Mouse (Mus musculus): ENCODE data around the gene C1qtnf5. TPM values are rescaled to one million over a fixed set of nuclear protein-coding genes. Genes with fewer than 3 reads are reported as not detected.

C1qtnf5 gene
- polyA plus RNA-seq, 1 experiment from 2014 or later: 2.9 TPM

GRCm38 (mm10) chr9:44074395-44075275, 32.4 kb upstream of the C1qtnf5 start:
- H3K27me3 ChIP-seq (replicated peaks): no peaks in the 10 kb centered on the region; the same call in 1 of the 2 replicates
- H3K27ac ChIP-seq: no peak overlapping the region
- 58% methylated on average over 9 of the region's 9 CpGs for WGBS
- H3K9me3 ChIP-seq: no peaks in the 10 kb centered on the region
- no peak overlapping the region for H3K9ac ChIP-seq
- ATAC-seq (replicated peaks): no peak
- no peaks in the 10 kb centered on the region for H3K36me3 ChIP-seq (replicated peaks)
- no peak overlapping the region for H3K4me2 ChIP-seq
- no peak overlapping the region for H3K4me3 ChIP-seq
- peaks cover 27% of the 10 kb centered on the region for H3K4me1 ChIP-seq

GRCm38 (mm10) chr9:44075276-44075995, 31.6 kb upstream of the C1qtnf5 start:
- H3K4me3 ChIP-seq: no peak overlapping the region
- no peak for ATAC-seq (replicated peaks)
- H3K9ac ChIP-seq: no peak overlapping the region
- H3K27ac ChIP-seq: no peak overlapping the region
- H3K9me3 ChIP-seq: no peaks in the 10 kb centered on the region
- H3K4me1 ChIP-seq: peaks cover 27% of the 10 kb centered on the region
- H3K27me3 ChIP-seq (replicated peaks): no peaks in the 10 kb centered on the region; the same call in 1 of the 2 replicates
- H3K36me3 ChIP-seq (replicated peaks): no peaks in the 10 kb centered on the region
- no peak overlapping the region for H3K4me2 ChIP-seq
- WGBS: 74% methylated on average over 24 of the region's 24 CpGs

DNA sequence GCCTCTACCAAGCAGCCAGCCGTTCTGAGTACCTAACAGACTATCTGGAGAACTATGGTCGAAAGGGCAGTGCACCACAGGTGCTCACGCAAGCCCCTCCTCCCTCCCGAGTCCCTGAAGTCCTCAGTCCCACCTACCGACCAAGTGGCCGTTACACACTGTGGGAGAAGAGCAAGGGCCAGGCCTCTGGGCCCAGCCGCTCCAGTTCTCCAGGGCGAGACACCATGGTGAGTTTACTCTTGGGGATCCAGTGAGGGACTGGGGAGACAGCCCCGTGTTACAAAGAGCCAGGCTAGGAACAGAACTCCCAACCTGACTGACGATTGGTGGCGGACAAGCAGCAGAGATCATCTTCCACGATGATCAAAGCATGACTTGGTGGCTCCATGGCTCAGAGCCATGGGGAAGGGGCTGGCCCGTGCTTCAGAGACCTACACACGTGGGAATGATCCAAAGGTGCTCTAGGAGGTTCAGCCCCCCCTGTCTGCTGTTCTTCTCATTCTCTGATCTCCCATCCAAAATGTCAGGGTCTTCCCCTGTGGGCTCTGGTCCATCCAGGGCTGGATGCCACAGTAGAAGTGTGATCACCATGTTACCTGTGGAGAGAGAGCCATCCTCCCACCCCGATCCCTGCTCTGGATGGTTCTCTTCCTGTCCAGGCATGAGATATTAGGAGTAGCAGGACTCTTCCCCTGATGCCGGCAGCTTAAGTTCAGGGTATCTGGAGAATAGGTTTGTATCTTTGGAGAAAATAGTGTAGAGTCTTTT, 30.9 kb upstream of the C1qtnf5 start:
- no peak for ATAC-seq (replicated peaks)
- H3K4me3 ChIP-seq: no peak overlapping the region

DNA sequence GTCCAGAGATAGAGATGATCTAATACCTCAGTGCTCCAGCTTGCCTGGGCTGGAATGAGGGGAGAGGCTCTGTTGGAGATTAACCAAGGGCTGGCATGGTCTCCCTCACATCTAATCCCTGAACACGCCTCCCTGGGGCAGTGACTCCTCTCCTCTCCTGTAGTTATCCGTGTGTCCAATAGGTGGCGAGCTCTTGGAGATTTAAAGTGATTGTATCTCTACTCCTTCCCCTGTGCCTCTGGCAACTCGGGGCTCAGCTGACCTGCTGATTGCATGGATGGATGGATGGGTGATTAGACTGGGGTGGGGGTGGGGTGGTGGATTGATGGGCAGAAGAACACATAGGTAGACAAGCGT, 30.3 kb upstream of the C1qtnf5 start:
- H3K4me1 ChIP-seq: peaks cover 24% of the 10 kb centered on the region
- no peak overlapping the region for H3K4me3 ChIP-seq
- H3K36me3 ChIP-seq (replicated peaks): no peaks in the 10 kb centered on the region
- no peaks in the 10 kb centered on the region for H3K27me3 ChIP-seq (replicated peaks)
- H3K27ac ChIP-seq: no peak overlapping the region
- H3K4me2 ChIP-seq: no peak overlapping the region
- WGBS: 10% methylated on average over 5 of the region's 5 CpGs
- H3K9ac ChIP-seq: no peak overlapping the region
- no peaks in the 10 kb centered on the region for H3K9me3 ChIP-seq
- no peak for ATAC-seq (replicated peaks)

More for the DNA sequence above, 30.9 kb upstream of the C1qtnf5 start:
- no peak overlapping the region for H3K4me2 ChIP-seq
- H3K9me3 ChIP-seq: no peaks in the 10 kb centered on the region
- no peaks in the 10 kb centered on the region for H3K36me3 ChIP-seq (replicated peaks)
- H3K27ac ChIP-seq: no peak overlapping the region
- H3K27me3 ChIP-seq (replicated peaks): no peaks in the 10 kb centered on the region; the same call in 1 of the 2 replicates
- H3K4me1 ChIP-seq: peaks cover 27% of the 10 kb centered on the region
- no peak overlapping the region for H3K9ac ChIP-seq
- WGBS: 68% methylated on average over 16 of the region's 16 CpGs

- H3K9ac ChIP-seq: no peak overlapping the region
- no peaks in the 10 kb centered on the region for H3K9me3 ChIP-seq
- H3K4me2 ChIP-seq: no peak overlapping the region
- H3K4me3 ChIP-seq: no peak overlapping the region
- no peak for ATAC-seq (replicated peaks)
- H3K27me3 ChIP-seq (replicated peaks): peaks cover under 1% of the 10 kb centered on the region; the same call in 1 of the 2 replicates
- WGBS: 83% methylated on average over 11 of the region's 11 CpGs
- H3K4me1 ChIP-seq: peaks cover 17% of the 10 kb centered on the region
- no peaks in the 10 kb centered on the region for H3K36me3 ChIP-seq (replicated peaks)
- no peak overlapping the region for H3K27ac ChIP-seq
These were observed 29.7 kb upstream of the C1qtnf5 start for GRCm38 (mm10) chr9:44077266-44077910.

DNA sequence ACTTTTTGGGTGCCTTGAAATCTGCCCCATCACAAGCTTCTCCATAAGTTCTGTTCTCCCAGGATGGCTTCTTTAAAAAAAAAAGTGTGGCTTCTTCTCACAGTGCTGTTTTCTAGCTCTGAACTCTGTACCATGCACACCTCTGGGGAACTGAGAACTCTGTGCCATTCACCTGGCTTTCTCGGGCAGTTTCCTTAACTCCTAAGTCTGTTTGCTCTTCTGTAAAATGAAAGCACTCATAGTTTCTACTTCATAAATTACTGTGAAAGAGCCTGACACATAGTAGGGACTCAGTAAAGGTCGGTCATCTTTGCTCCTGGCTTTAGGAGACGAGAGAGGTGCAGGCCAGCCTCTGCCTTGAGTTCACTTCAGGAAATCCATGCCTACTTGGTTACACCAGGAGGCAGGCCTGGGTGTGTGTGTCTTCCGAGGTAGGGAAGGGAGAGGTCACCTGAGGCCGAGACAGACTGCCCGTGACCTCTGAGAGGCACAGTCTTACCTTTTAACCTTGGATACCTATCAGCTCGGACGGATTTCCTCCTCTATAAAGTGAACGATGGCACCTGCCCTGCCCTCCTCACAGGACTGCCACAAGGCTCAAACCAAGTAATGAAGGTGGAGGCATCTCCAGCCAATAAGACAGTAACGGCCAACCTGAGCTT, 28.8 kb upstream of the C1qtnf5 start:
- peaks cover 8% of the 10 kb centered on the region for H3K27me3 ChIP-seq (replicated peaks)
- no peak for ATAC-seq (replicated peaks)

GRCm38 (mm10) chr9:44078955-44079756, 27.9 kb upstream of the C1qtnf5 start:
- Histone ChIP-seq H3K4me1 (peaks cover 25% of the 10 kb centered on the region), H3K4me2 (no peak overlapping the region), H3K9me3 (no peaks in the 10 kb centered on the region), H3K27me3 (replicated peaks) (peaks cover 16% of the 10 kb centered on the region), H3K9ac (no peak overlapping the region), H3K36me3 (replicated peaks) (no peaks in the 10 kb centered on the region), H3K27ac (no peak overlapping the region), H3K4me3 (no peak overlapping the region)
- peak; percentile 79 for ATAC-seq (replicated peaks)
- 26% methylated on average over 16 of the region's 16 CpGs for WGBS

More for the DNA sequence above, 28.8 kb upstream of the C1qtnf5 start:
- Histone ChIP-seq H3K9ac (no peak overlapping the region), H3K27ac (no peak overlapping the region), H3K4me3 (no peak overlapping the region), H3K9me3 (no peaks in the 10 kb centered on the region), H3K4me1 (peaks cover 16% of the 10 kb centered on the region), H3K4me2 (no peak overlapping the region), H3K36me3 (replicated peaks) (no peaks in the 10 kb centered on the region)
- WGBS: 84% methylated on average over 10 of the region's 10 CpGs

DNA sequence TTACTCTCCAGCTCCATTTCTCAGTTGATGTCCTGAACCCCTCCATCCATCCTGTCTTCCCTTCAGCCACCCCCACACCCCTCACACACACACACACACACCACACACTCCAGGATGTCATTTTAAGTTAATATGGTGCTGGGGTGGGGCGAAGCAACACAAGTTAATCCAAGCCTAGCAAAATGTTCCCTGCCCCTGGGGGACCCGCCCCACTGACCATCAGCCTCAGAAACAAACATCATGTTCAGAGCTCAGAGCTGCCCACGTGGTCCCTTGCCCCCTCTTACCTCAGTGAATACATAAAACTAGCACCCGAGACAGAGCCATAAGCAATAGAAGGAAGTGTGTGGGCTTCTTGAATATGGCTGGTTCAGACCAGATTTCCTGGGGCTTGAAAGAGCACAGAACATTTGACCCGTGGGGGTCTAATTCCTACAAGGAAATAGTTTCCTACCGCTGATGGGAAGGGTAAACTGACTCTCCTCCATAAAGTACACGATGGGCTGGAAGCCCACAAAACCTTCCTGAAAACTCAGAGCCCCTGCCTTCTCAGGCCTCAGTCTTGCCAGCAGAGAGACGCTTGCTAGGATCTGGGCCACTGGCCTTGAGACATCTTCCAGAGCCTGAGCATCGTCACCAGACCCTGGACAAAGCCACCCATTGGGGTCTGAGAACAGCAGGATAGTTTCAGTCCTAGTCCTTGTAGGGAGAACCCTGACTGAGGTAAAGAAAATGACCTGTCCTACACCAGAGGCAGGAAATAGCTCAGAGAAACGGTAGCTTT, 26.9 kb upstream of the C1qtnf5 start:
- peaks cover 35% of the 10 kb centered on the region for H3K4me1 ChIP-seq
- H3K27ac ChIP-seq: no peak overlapping the region
- H3K9ac ChIP-seq: no peak overlapping the region
- ATAC-seq (replicated peaks): no peak
- 77% methylated on average over 10 of the region's 10 CpGs for WGBS
- no peak overlapping the region for H3K4me3 ChIP-seq
- H3K4me2 ChIP-seq: no peak overlapping the region
- peaks cover 21% of the 10 kb centered on the region for H3K27me3 ChIP-seq (replicated peaks)
- no peaks in the 10 kb centered on the region for H3K36me3 ChIP-seq (replicated peaks)
- no peaks in the 10 kb centered on the region for H3K9me3 ChIP-seq

DNA sequence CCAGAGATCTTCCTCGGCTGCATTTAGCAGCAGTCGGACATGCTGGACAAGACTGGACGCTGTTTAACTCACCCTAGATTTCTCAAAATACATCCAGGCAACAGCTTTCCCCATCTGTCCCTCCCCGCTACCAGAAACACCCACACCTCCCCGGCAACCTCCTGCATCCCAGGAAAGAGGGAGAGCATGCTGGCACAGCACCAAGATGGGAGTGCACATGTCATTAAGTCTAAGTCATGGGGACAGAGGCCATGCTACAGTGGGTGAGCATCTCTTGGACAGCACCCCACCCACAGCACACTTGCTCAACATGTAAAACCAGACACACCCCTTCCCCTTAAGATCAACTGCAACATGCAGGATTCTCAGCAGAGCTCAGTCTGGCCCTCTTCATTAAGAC, 26.1 kb upstream of the C1qtnf5 start:
- 70% methylated on average over 5 of the region's 5 CpGs for WGBS
- Histone ChIP-seq H3K27me3 (replicated peaks) (peaks cover 27% of the 10 kb centered on the region), H3K4me2 (no peak overlapping the region), H3K27ac (no peak overlapping the region), H3K9ac (no peak overlapping the region), H3K4me1 (peaks cover 37% of the 10 kb centered on the region), H3K9me3 (no peaks in the 10 kb centered on the region), H3K36me3 (replicated peaks) (no peaks in the 10 kb centered on the region), H3K4me3 (no peak overlapping the region)
- no peak for ATAC-seq (replicated peaks)

- no peak for ATAC-seq (replicated peaks)
- Histone ChIP-seq H3K9ac (no peak overlapping the region), H3K4me3 (no peak overlapping the region), H3K27me3 (replicated peaks) (peaks cover 32% of the 10 kb centered on the region), H3K27ac (no peak overlapping the region), H3K36me3 (replicated peaks) (no peaks in the 10 kb centered on the region), H3K4me2 (no peak overlapping the region), H3K4me1 (peaks cover 34% of the 10 kb centered on the region), H3K9me3 (no peaks in the 10 kb centered on the region)
- 68% methylated on average over 5 of the region's 5 CpGs for WGBS
These were observed 25.5 kb upstream of the C1qtnf5 start for GRCm38 (mm10) chr9:44081581-44081980.
